ENCODE assay signal across 8 mouse cellular contexts in the genomic region with DNA sequence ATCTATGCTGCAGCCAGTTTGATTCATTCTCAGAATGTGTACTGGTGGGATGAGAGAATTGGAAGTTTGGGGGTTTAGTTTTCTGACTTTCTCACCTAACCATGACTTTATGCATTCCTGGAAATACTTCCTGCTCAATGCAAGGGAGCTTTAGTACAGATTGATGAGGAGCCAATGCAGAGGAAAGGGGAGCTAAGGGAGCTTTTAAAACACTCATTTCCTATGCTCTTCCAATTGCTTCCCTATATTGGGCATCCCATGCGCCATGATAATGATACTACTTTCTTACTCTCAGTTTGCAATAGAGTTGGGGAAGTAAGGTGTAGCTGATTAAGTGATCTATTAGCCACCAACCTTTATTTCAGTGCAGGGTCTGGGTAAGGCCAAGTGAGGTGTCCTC. TPM values are rescaled to one million over a fixed set of nuclear protein-coding genes. Genes with fewer than 3 reads are reported as not detected.
DNase-seq lines count a peak whose midpoint lies in the region; ATAC-seq and TF ChIP-seq lines count a peak whose summit lies in the region.

No protein-coding gene starts in this region.

- 57% methylated on average over 1 of the region's 1 CpGs for WGBS in neural tube, embryonic 11.5 days
- 59% methylated on average over 1 of the region's 1 CpGs for WGBS in liver, embryonic 11.5 days
- WGBS in stomach, embryonic 16.5 days = 50% methylated on average over 1 of the region's 1 CpGs

- H3K9ac ChIP-seq in neural tube, embryonic 11.5 days (ENCODE audit: low read length) = peak overlapping the region; percentile 91
- no peak overlapping the region for H3K9ac ChIP-seq in liver, embryonic 11.5 days (ENCODE audit: low read depth, low read length)
- H3K9ac ChIP-seq in stomach, embryonic 16.5 days (ENCODE audit: low read length) = peak overlapping the region; percentile 87

- ATAC-seq in neural tube, embryonic 11.5 days (ENCODE audit: insufficient read depth, low FRiP score, low TSS enrichment) = no peak
- no peak for ATAC-seq in liver, embryonic 11.5 days (replicated peaks; ENCODE audit: low FRiP score)
- ATAC-seq in stomach, embryonic 16.5 days (ENCODE audit: insufficient read depth, low FRiP score) = 0 out of 2 replicates have a peak, but pooled peaks have one; percentile 15

- no peaks in the 10 kb centered on the region for H3K36me3 ChIP-seq in neural tube, embryonic 11.5 days (ENCODE audit: control insufficient read depth, insufficient read depth, low read length)
- H3K36me3 ChIP-seq in liver, embryonic 11.5 days (ENCODE audit: control insufficient read depth, insufficient read depth, low read length) = no peaks in the 10 kb centered on the region
- H3K36me3 ChIP-seq in stomach, embryonic 16.5 days (ENCODE audit: control insufficient read depth, insufficient read depth, low read length) = no peaks in the 10 kb centered on the region

- no peaks in the 10 kb centered on the region for H3K27me3 ChIP-seq in neural tube, embryonic 11.5 days (ENCODE audit: control insufficient read depth, insufficient read depth, low read length)
- H3K27me3 ChIP-seq in liver, embryonic 11.5 days (replicated peaks; ENCODE audit: control insufficient read depth, insufficient read depth, low read length) = no peaks in the 10 kb centered on the region
- H3K27me3 ChIP-seq in stomach, embryonic 16.5 days (ENCODE audit: control insufficient read depth, insufficient read depth, low read length) = no peaks in the 10 kb centered on the region

- no peaks in the 10 kb centered on the region for H3K4me1 ChIP-seq in neural tube, embryonic 11.5 days (ENCODE audit: control insufficient read depth, insufficient read depth, low read length)
- H3K4me1 ChIP-seq in liver, embryonic 11.5 days (replicated peaks; ENCODE audit: control insufficient read depth, insufficient read depth, low read length) = no peaks in the 10 kb centered on the region
- no peaks in the 10 kb centered on the region for H3K4me1 ChIP-seq in stomach, embryonic 16.5 days (ENCODE audit: control insufficient read depth, insufficient read depth, low read length)

- peak overlapping the region; percentile 77 for H3K27ac ChIP-seq in gastrocnemius, adult 2 months
- H3K27ac ChIP-seq in neural tube, embryonic 11.5 days (ENCODE audit: low read depth, low read length) = no peak overlapping the region
- no peak overlapping the region for H3K27ac ChIP-seq in liver, embryonic 11.5 days (ENCODE audit: low read depth, low read length)
- H3K27ac ChIP-seq in stomach, embryonic 16.5 days (ENCODE audit: low read length) = peak overlapping the region; percentile 67; the same call in 1 of the 2 replicates

- no peak for TF ChIP-seq CTCF in gastrocnemius, adult 2 months (IDR thresholded peaks at IDR 0.05)

- intact Hi-C loops in gastrocnemius, adult 2 months (cut with DNase I) = no loop called here
- intact Hi-C loops in gastrocnemius, postnatal 14 days (cut with DNase I; ENCODE audit: low total_unique reads) = no loop called here

- no peak for DNase-seq in gastrocnemius, adult 2 months
- no peak for DNase-seq in gastrocnemius, postnatal 14 days
- no peak for DNase-seq in neural tube, embryonic 11.5 days (ENCODE audit: low spot score)
- DNase-seq in neural tube, embryonic 10.5 days (ENCODE audit: extremely low spot score, low spot score) = no peak
- no peak for DNase-seq in liver, embryonic 11.5 days (ENCODE audit: low spot score)
- no peak for DNase-seq in cerebellum, adult 8-10 months
- no peak for DNase-seq in kidney, adult 18-20 months

- no peaks in the 10 kb centered on the region for H3K9me3 ChIP-seq in neural tube, embryonic 11.5 days (ENCODE audit: control insufficient read depth, low read length)
- no peaks in the 10 kb centered on the region for H3K9me3 ChIP-seq in liver, embryonic 11.5 days (ENCODE audit: control insufficient read depth, low read length)
- no peaks in the 10 kb centered on the region for H3K9me3 ChIP-seq in stomach, embryonic 16.5 days (replicated peaks; ENCODE audit: control insufficient read depth, low read length)

- H3K4me2 ChIP-seq in neural tube, embryonic 11.5 days (ENCODE audit: low read depth) = peak overlapping the region; percentile 59
- H3K4me2 ChIP-seq in liver, embryonic 11.5 days = peak overlapping the region; percentile 69
- H3K4me2 ChIP-seq in stomach, embryonic 16.5 days (ENCODE audit: low read depth, low read length) = peak overlapping the region; percentile 65

- H3K4me3 ChIP-seq in gastrocnemius, adult 2 months = peak overlapping the region; percentile 77
- peak overlapping the region; percentile 63 for H3K4me3 ChIP-seq in neural tube, embryonic 11.5 days (ENCODE audit: low read depth, low read length)
- peak overlapping the region; percentile 59 for H3K4me3 ChIP-seq in liver, embryonic 11.5 days (ENCODE audit: low read depth, low read length)
- H3K4me3 ChIP-seq in stomach, embryonic 16.5 days (replicated peaks; ENCODE audit: low read length) = peak overlapping the region; percentile 68

RNA-seq across cellular contexts. Expression of gene Nox4, which starts 1.0 kb away (rescaled TPM):
- 1 to 10 TPM; 2.2 to 2.4 TPM for total RNA-seq in gastrocnemius, adult 2 months (2021)
- total RNA-seq in gastrocnemius, postnatal 14 days (2021) = 1 to 10 TPM; 2.4 to 2.5 TPM
- polyA plus RNA-seq in neural tube, embryonic 11.5 days (2014; fragmentation: Nextera tagmentation; extraction: Ambion mirVana) = 2.5 and 3.6 TPM in 2 replicates
- 0.81 and 1.2 TPM in 2 replicates for polyA plus RNA-seq in liver, embryonic 11.5 days (2014; fragmentation: Nextera tagmentation; extraction: Ambion mirVana)
- polyA plus RNA-seq in stomach, embryonic 16.5 days (2015; fragmentation: Nextera tagmentation; extraction: Ambion mirVana) = 4.0 TPM in 2 replicates

Comparison
In these comparisons a context has a peak if more than half of its experiments do, and no peak if none do; other contexts are left out.
1. H3K27ac ChIP-seq: peak in gastrocnemius, adult 2 months (single experiment) and stomach, embryonic 16.5 days (single experiment); none in neural tube, embryonic 11.5 days (single experiment) and liver, embryonic 11.5 days (single experiment).
2. Peak in every context shown above with its lines, with median percentiles within 50 percentile points of each other: H3K4me3 ChIP-seq and H3K4me2 ChIP-seq.